Mouse (Mus musculus): ENCODE results near the gene Nrxn3.

DNA sequence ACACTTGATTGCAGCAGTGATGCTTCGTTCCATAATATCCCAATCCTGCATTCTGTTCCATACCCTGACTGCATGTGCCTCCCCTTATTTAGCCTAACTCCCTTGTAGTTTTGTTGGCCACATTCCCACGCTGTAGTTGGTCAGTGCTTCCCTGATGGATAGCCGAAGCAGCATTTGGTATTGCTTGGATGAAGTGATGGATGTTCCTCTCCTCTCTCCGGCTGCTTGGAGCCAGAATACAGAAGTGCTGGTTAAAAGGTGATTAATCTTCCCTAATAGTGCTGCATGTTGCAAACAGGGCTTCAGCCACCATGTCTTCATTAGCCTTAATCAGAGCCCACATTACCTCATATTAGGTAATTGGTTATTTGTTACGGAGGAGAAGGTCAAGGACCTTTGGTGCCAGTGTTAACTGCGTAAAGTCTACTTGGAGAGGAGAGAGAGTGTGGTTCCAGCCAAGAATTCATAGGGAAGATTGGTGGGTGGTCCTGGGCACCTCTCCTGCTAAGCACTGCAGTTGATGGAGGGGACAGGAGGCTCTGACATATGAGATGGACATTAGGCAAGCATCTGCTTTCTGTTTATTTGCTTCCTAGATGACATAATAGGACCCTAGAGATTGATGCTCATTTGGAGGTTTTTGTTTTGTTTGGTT lies 846.2 kb downstream of the Nrxn3 start:
- no peak for TF ChIP-seq REST (IDR thresholded peaks at IDR 0.05; ENCODE audit: insufficient read depth, insufficient read length)
- TF ChIP-seq E2F4 (IDR thresholded peaks at IDR 0.05; ENCODE audit: insufficient read depth): no peak
